Mouse (Mus musculus): ENCODE results near the gene Olfr1454.

Gene Olfr1454

GRCm38 (mm10) chr19:13060310-13060709 is at the start of gene Olfr1454:
Gene Olfr1454, plus strand, starts transcription at chr19:13060610.
- DNase-seq (ENCODE audit: extremely low spot score, low read depth, low spot score) = no peak

GRCm38 (mm10) chr19:13028227-13028626 is 32.2 kb upstream of the Olfr1454 start, which contains the start of gene Olfr1453:
Gene Olfr1453, minus strand, starts transcription at chr19:13028327.
- no peak for DNase-seq (ENCODE audit: extremely low spot score, low read depth, low spot score)

GRCm38 (mm10) chr19:13093908-13094307 is 33.5 kb downstream of the Olfr1454 start:
- DNase-seq (ENCODE audit: extremely low spot score, low read depth, low spot score) = no peak

GRCm38 (mm10) chr19:13097791-13098190 is 37.4 kb downstream of the Olfr1454 start, which contains the start of gene Olfr1457:
Gene Olfr1457, minus strand, starts transcription at chr19:13097891.
- DNase-seq (ENCODE audit: extremely low spot score, low read depth, low spot score) = no peak

- DNase-seq (ENCODE audit: extremely low spot score, low read depth, low spot score) = no peak
Observed at GRCm38 (mm10) chr19:13106675-13107074, 46.3 kb downstream of the Olfr1454 start, which contains the start of gene Olfr1458. Gene Olfr1458, minus strand, starts transcription at chr19:13106775.
